Mouse (Mus musculus) embryonic fibroblast, embryonic 13.5 days (primary cell): ENCODE measurements around the gene Narfl.

ENCODE experiments used
- CTCF ChIP-seq: IDR thresholded peaks from 2 replicates; pipeline ENCODE4 v1.5.1; 2011; ENCODE audit warnings: mild to moderate bottlenecking, control low read depth, low read length, moderate library complexity, borderline replicate concordance; ENCODE audit not compliant: insufficient read depth
- POLR2A ChIP-seq: IDR thresholded peaks from 2 replicates; pipeline ENCODE4 v1.6.1; 2011; ENCODE audit warnings: low read depth, mild to moderate bottlenecking, control low read depth, low read length, moderate library complexity

DNA sequence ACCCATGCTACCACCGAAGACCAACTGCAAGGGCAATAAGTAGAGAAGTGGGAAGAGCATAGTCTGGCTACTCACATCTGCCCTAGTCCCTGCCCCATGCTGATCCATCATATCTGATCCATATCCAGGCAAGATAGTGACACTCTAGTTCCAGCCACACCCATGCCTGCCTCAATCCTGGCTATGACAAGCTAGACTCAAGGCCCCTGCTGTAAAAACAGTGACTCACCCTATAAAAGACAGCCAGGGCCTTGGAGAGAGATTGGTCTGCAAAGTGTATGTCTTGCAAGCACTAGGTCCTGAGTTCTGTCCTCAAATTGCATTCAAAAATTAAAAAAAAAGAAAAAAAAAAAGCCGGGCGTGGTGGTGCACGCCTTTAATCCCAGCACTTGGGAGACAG lies 32.9 kb downstream of the Narfl start:
- TF ChIP-seq CTCF = no peak
- TF ChIP-seq POLR2A = no peak
